Mouse (Mus musculus) layer of hippocampus, adult 18-20 months (tissue): ENCODE measurements around the gene Polq. TPM values are rescaled to one million over a fixed set of nuclear protein-coding genes. Genes with fewer than 3 reads are reported as not detected.
"Not testable (repeated sequence)": the region's sequence is repeated elsewhere in the genome, so short reads cannot be mapped to it uniquely, and the experiment has no call there.

Source experiments
- DNase-seq, 2 experiments: peaks; one replicate each; pipeline ENCODE4 v3.0.0; 2022; ENCODE audit warnings: low spot score in 2 of 2
- total RNA-seq, 2 experiments: library from RNA; stranded (reverse); gene quantifications; 2 replicates each; pipeline ENCODE4 v1.2.3; 2021

Gene Polq
- total RNA-seq, 2 experiments from 2014 or later, result 0.79 to 0.86 TPM

- DNase-seq, result no peak
Measured at GRCm38 (mm10) chr16:37094169-37094833, 82.7 kb downstream of the Polq start.

GRCm38 (mm10) chr16:37108763-37109162, 97.2 kb downstream of the Polq start:
- no peak for DNase-seq

- peak in 1 of 2 experiments; percentile 70 for DNase-seq
Measured at GRCm38 (mm10) chr16:37109285-37109684, 97.7 kb downstream of the Polq start.

- not testable (repeated sequence) for DNase-seq
Measured at GRCm38 (mm10) chr16:37125190-37125589, 113.6 kb downstream of the Polq start.

Other genes with a start within 250 kb of the Polq start
- gene Slc15a2, start 226.8 kb upstream of the Polq start, total RNA-seq, result 10 to 100 TPM; 40.5 to 41.9 TPM
- gene Iqcb1, start 183.4 kb upstream of the Polq start, total RNA-seq, result 10 to 100 TPM; 40.4 to 42.7 TPM
- 1 to 10 TPM; 2.0 TPM for gene Eaf2, start 136.8 kb upstream of the Polq start, total RNA-seq
- 10 to 100 TPM; 80.2 to 80.4 TPM for gene Golgb1, start 136.6 kb upstream of the Polq start, total RNA-seq
- gene Hcls1, start 76.8 kb upstream of the Polq start, total RNA-seq, result 1 to 10 TPM; 3.4 to 4.9 TPM
- under 1 TPM in 1 of 2 experiments, not detected in 1; 0.08 TPM for gene Fbxo40, start 21.3 kb upstream of the Polq start, total RNA-seq